ENCODE assay signal across 8 mouse cellular contexts in the genomic region with DNA sequence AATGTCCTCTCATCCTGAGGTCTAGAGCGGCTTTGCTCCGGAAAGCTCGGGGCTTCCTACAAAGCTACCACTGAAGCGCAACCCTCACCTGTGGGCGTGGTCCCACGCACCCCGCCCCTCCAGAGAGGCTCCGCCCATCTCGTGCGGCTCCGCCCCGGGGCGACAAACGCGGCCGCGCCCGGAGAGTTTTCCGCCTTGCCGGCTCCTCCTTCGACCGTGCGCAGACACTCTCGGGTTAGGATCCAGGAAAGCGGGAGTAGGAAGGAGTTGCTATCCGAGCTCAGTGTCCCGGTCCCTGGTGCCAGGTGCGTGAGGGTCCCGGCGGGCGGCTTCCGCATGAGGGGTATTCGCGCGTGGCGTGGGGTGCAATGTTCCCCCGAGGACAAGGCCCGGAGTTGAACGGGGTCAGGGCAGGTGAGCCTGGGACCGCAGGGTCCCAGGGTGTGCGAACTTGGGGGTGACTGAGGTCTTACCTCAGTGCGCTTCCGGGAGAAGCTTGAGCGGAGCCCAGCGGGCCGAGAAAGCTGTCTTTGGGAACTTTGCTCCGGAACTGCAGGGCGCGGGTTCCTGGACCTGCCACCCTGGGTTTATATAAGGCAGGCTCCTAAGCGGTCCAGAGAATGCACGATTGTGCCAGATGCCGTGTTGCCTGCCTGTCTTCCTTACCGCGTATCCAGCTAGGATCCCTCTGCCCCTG. TPM values are rescaled to one million over a fixed set of nuclear protein-coding genes. Genes with fewer than 3 reads are reported as not detected.
DNase-seq lines count a peak whose midpoint lies in the region; ATAC-seq lines count a peak whose summit lies in the region.

Anxa11 (plus strand) TSS at position 166 of the 697 bp plus-strand sequence.

- H3K4me3 ChIP-seq in hindbrain, embryonic 11.5 days (ENCODE audit: low read depth, low read length) = peak within 1 kb of the TSS; percentile 58

- H3K4me2 ChIP-seq in hindbrain, embryonic 11.5 days (replicated peaks; ENCODE audit: low read depth, low read length) = peak within 1 kb of the TSS; percentile 96

- H3K36me3 ChIP-seq in hindbrain, embryonic 11.5 days (ENCODE audit: control insufficient read depth, insufficient read depth, low read length) = no peaks in the 10 kb centered on the region

- H3K9ac ChIP-seq in hindbrain, embryonic 11.5 days (ENCODE audit: low read depth, low read length) = peak within 1 kb of the TSS; percentile 44; the same call in 1 of the 2 replicates

- peak; percentile 60 for ATAC-seq in hindbrain, embryonic 11.5 days (ENCODE audit: low FRiP score)

- no peaks in the 10 kb centered on the region; the same call in none of the 2 replicates for H3K4me1 ChIP-seq in hindbrain, embryonic 11.5 days (replicated peaks; ENCODE audit: control insufficient read depth, insufficient read depth, low read length)

- under 1% methylated on average over 54 of the region's 54 CpGs for WGBS in hindbrain, embryonic 11.5 days

- H3K27me3 ChIP-seq in hindbrain, embryonic 11.5 days (ENCODE audit: control insufficient read depth, insufficient read depth, low read length) = peaks cover 24% of the 10 kb centered on the region

- peak; percentile 89 for DNase-seq in NIH3T3 (ENCODE audit: low read depth)
- DNase-seq in cerebellum, adult 9-10 months = peak; percentile 58
- peak in 1 of 2 experiments; percentile 78 for DNase-seq in frontal cortex, adult 2 months (ENCODE audit: extremely low spot score in 1 of 2, low spot score in 1 of 2)
- peak; percentile 81 for DNase-seq in hindbrain, embryonic 11.5 days (ENCODE audit: low spot score)
- peak; percentile 39 for DNase-seq in layer of hippocampus, postnatal 14 days (ENCODE audit: low spot score in 2 of 2)
- peak; percentile 92 to 94 for DNase-seq in lung, postnatal 4 days
- DNase-seq in retina, postnatal 7 days (ENCODE audit: low read depth, low spot score) = peak; percentile 43
- peak; percentile 88 for DNase-seq in urinary bladder, adult 2 months (ENCODE audit: low spot score)

- H3K27ac ChIP-seq in hindbrain, embryonic 11.5 days (ENCODE audit: low read depth, low read length) = no peak within 1 kb of the TSS

- no peaks in the 10 kb centered on the region for H3K9me3 ChIP-seq in hindbrain, embryonic 11.5 days (ENCODE audit: control insufficient read depth, low read length)

RNA-seq across cellular contexts. Expression of gene Anxa11, which starts in this region (rescaled TPM):
- polyA plus RNA-seq in frontal cortex, adult 2 months (2012; rRNA removed) = 21.5 and 22.8 TPM in 2 replicates
- 4.3 and 5.5 TPM in 2 replicates for polyA plus RNA-seq in hindbrain, embryonic 11.5 days (2014; fragmentation: Nextera tagmentation; extraction: Ambion mirVana)
- total RNA-seq in layer of hippocampus, postnatal 14 days (2021) = 10 to 100 TPM; 35.6 to 44.5 TPM
- polyA plus RNA-seq in urinary bladder, adult 2 months (2012; rRNA removed) = 65.5 and 84.4 TPM in 2 replicates
